Mouse (Mus musculus): ENCODE data around the gene Tbc1d5.

DNA sequence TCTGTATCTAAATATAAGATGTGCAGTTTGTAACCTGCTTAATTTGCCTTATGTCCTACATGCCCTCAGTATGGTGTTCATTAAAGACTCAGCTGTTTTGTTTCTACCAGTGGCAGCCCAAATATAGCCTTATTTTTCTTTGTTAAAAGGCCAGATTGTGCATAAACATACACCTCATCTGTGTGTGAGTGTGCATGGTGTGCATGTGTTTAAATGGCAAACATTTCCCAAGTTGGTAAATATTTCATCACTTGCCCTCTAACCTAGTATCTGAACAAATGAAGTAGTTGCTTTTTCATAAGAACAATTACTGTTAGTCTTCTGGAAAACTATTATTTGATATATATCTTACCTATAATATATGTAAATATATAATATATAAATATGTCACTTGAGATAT, 165.2 kb downstream of the Tbc1d5 start:
- TF ChIP-seq USF1 (IDR thresholded peaks at IDR 0.05; ENCODE audit: low read depth) (no peak), CTCF (IDR thresholded peaks at IDR 0.05; ENCODE audit: control insufficient read depth, insufficient read depth, insufficient read length) (no peak), MYOG (IDR thresholded peaks at IDR 0.05; ENCODE audit: control insufficient read depth, extremely low read depth, insufficient read length) (no peak), MAX (IDR thresholded peaks at IDR 0.05) (no peak)
